Mouse (Mus musculus): ENCODE results near the gene Foxred1. TPM values are rescaled to one million over a fixed set of nuclear protein-coding genes. Genes with fewer than 3 reads are reported as not detected.

Foxred1 gene
- polyA plus RNA-seq, 1 experiment from 2014 or later: 21.3 TPM

GRCm38 (mm10) chr9:35211573-35212511 lies 987 bp upstream of the Foxred1 start:
- Histone ChIP-seq H3K27me3 (no peaks in the 10 kb centered on the region), H3K9me3 (replicated peaks) (no peaks in the 10 kb centered on the region), H3K27ac (replicated peaks) (peak overlapping the region; percentile 78), H3K4me2 (peak overlapping the region; percentile 86), H3K4me3 (replicated peaks) (peak overlapping the region; percentile 94), H3K9ac (peak overlapping the region; percentile 81), H3K36me3 (replicated peaks) (peaks cover 66% of the 10 kb centered on the region), H3K4me1 (replicated peaks) (peaks cover 26% of the 10 kb centered on the region)
- WGBS (ENCODE audit: insufficient replicate concordance): 28% methylated on average over 26 of the region's 26 CpGs
- no peak for ATAC-seq (ENCODE audit: insufficient read depth)

- peaks cover 38% of the 10 kb centered on the region for H3K4me1 ChIP-seq (replicated peaks)
- WGBS (ENCODE audit: insufficient replicate concordance): 83% methylated on average over 2 of the region's 2 CpGs
- H3K4me3 ChIP-seq (replicated peaks): no peak overlapping the region
- H3K27ac ChIP-seq (replicated peaks): no peak overlapping the region
- no peaks in the 10 kb centered on the region for H3K9me3 ChIP-seq (replicated peaks)
- peaks cover 46% of the 10 kb centered on the region for H3K36me3 ChIP-seq (replicated peaks)
- H3K27me3 ChIP-seq: no peaks in the 10 kb centered on the region
- no peak overlapping the region for H3K4me2 ChIP-seq
- no peak overlapping the region for H3K9ac ChIP-seq
- no peak for ATAC-seq (ENCODE audit: insufficient read depth)
These were observed 6.4 kb downstream of the Foxred1 start for GRCm38 (mm10) chr9:35204421-35204820.

GRCm38 (mm10) chr9:35203536-35203935 lies 7.3 kb downstream of the Foxred1 start:
- no peak overlapping the region for H3K27ac ChIP-seq (replicated peaks)
- no peaks in the 10 kb centered on the region for H3K27me3 ChIP-seq
- H3K4me2 ChIP-seq: no peak overlapping the region
- no peak overlapping the region for H3K4me3 ChIP-seq (replicated peaks)
- WGBS (ENCODE audit: insufficient replicate concordance): 29% methylated on average over 3 of the region's 3 CpGs
- no peaks in the 10 kb centered on the region for H3K9me3 ChIP-seq (replicated peaks)
- peaks cover 42% of the 10 kb centered on the region for H3K36me3 ChIP-seq (replicated peaks)
- ATAC-seq (ENCODE audit: insufficient read depth): no peak
- H3K9ac ChIP-seq: no peak overlapping the region
- peaks cover 42% of the 10 kb centered on the region for H3K4me1 ChIP-seq (replicated peaks)

- H3K4me1 ChIP-seq (replicated peaks): peaks cover 45% of the 10 kb centered on the region
- no peaks in the 10 kb centered on the region for H3K9me3 ChIP-seq (replicated peaks)
- peaks cover 12% of the 10 kb centered on the region for H3K36me3 ChIP-seq (replicated peaks)
- H3K4me3 ChIP-seq (replicated peaks): peak overlapping the region; percentile 73
- H3K4me2 ChIP-seq: peak overlapping the region; percentile 91
- 16% methylated on average over 9 of the region's 9 CpGs for WGBS (ENCODE audit: insufficient replicate concordance)
- no peaks in the 10 kb centered on the region for H3K27me3 ChIP-seq
- H3K9ac ChIP-seq: peak overlapping the region; percentile 73
- H3K27ac ChIP-seq (replicated peaks): peak overlapping the region; percentile 74; the same call in 1 of the 2 replicates
- peak; percentile 44 for ATAC-seq (ENCODE audit: insufficient read depth)
These were observed 10.3 kb downstream of the Foxred1 start for GRCm38 (mm10) chr9:35200529-35201060.

GRCm38 (mm10) chr9:35199772-35200471 lies 10.9 kb downstream of the Foxred1 start, which contains the start of the genes Srpr and Tirap:
Gene Srpr, plus strand, starts transcription at chr9:35200175.
Gene Tirap, minus strand, starts transcription at chr9:35200291.
- Histone ChIP-seq H3K27ac (replicated peaks) (peak within 1 kb of the TSS; percentile 74), H3K4me3 (replicated peaks) (peak within 1 kb of the TSS; percentile 73), H3K4me1 (replicated peaks) (peaks cover 45% of the 10 kb centered on the region), H3K4me2 (peak within 1 kb of the TSS; percentile 91), H3K27me3 (no peaks in the 10 kb centered on the region), H3K9ac (peak within 1 kb of the TSS; percentile 73), H3K9me3 (replicated peaks) (no peaks in the 10 kb centered on the region), H3K36me3 (replicated peaks) (peaks cover 6% of the 10 kb centered on the region)
- peak; percentile 88 for ATAC-seq (ENCODE audit: insufficient read depth)
- under 1% methylated on average over 44 of the region's 44 CpGs for whole genome bisulfite sequencing (ENCODE audit: insufficient replicate concordance)

- Histone ChIP-seq H3K4me1 (replicated peaks) (peaks cover 45% of the 10 kb centered on the region), H3K9ac (peak overlapping the region; percentile 73), H3K4me3 (replicated peaks) (peak overlapping the region; percentile 73), H3K9me3 (replicated peaks) (no peaks in the 10 kb centered on the region), H3K36me3 (replicated peaks) (no peaks in the 10 kb centered on the region), H3K4me2 (peak overlapping the region; percentile 91), H3K27me3 (no peaks in the 10 kb centered on the region), H3K27ac (replicated peaks) (peak overlapping the region; percentile 74)
- peak; percentile 43 for ATAC-seq (ENCODE audit: insufficient read depth)
- WGBS (ENCODE audit: insufficient replicate concordance): 21% methylated on average over 18 of the region's 18 CpGs
These were observed 11.7 kb downstream of the Foxred1 start for GRCm38 (mm10) chr9:35198945-35199771.

- Histone ChIP-seq H3K4me1 (replicated peaks) (peaks cover 40% of the 10 kb centered on the region), H3K27me3 (no peaks in the 10 kb centered on the region), H3K27ac (replicated peaks) (0 out of 2 replicates have a peak overlapping the region, but pooled peaks have one; percentile 74), H3K4me3 (replicated peaks) (peak overlapping the region; percentile 73; the same call in 1 of the 2 replicates), H3K9ac (no peak overlapping the region), H3K4me2 (peak overlapping the region; percentile 91), H3K36me3 (replicated peaks) (no peaks in the 10 kb centered on the region), H3K9me3 (replicated peaks) (no peaks in the 10 kb centered on the region)
- WGBS (ENCODE audit: insufficient replicate concordance): 75% methylated on average over 10 of the region's 10 CpGs
- no peak for ATAC-seq (ENCODE audit: insufficient read depth)
These were observed 12.5 kb downstream of the Foxred1 start for GRCm38 (mm10) chr9:35198351-35198750.

GRCm38 (mm10) chr9:35197625-35198024 lies 13.2 kb downstream of the Foxred1 start:
- Histone ChIP-seq H3K4me1 (replicated peaks) (peaks cover 35% of the 10 kb centered on the region), H3K36me3 (replicated peaks) (no peaks in the 10 kb centered on the region), H3K9ac (no peak overlapping the region), H3K9me3 (replicated peaks) (no peaks in the 10 kb centered on the region), H3K27ac (replicated peaks) (no peak overlapping the region), H3K4me2 (no peak overlapping the region), H3K4me3 (replicated peaks) (no peak overlapping the region), H3K27me3 (no peaks in the 10 kb centered on the region)
- ATAC-seq (ENCODE audit: insufficient read depth): no peak
- WGBS (ENCODE audit: insufficient replicate concordance): 77% methylated on average over 3 of the region's 3 CpGs

- ATAC-seq (ENCODE audit: insufficient read depth): no peak
- H3K9me3 ChIP-seq (replicated peaks): no peaks in the 10 kb centered on the region
These were observed 16.8 kb downstream of the Foxred1 start for GRCm38 (mm10) chr9:35194048-35194447.

GRCm38 (mm10) chr9:35192983-35193542 lies 17.8 kb downstream of the Foxred1 start:
- Histone ChIP-seq H3K27me3 (no peaks in the 10 kb centered on the region), H3K9ac (no peak overlapping the region), H3K4me3 (replicated peaks) (no peak overlapping the region), H3K36me3 (replicated peaks) (peaks cover 33% of the 10 kb centered on the region), H3K4me2 (no peak overlapping the region), H3K27ac (replicated peaks) (no peak overlapping the region), H3K4me1 (replicated peaks) (no peaks in the 10 kb centered on the region), H3K9me3 (replicated peaks) (no peaks in the 10 kb centered on the region)
- ATAC-seq (ENCODE audit: insufficient read depth): no peak
- 76% methylated on average over 11 of the region's 11 CpGs for WGBS (ENCODE audit: insufficient replicate concordance)

More at GRCm38 (mm10) chr9:35194048-35194447, 16.8 kb downstream of the Foxred1 start:
- peaks cover 8% of the 10 kb centered on the region for H3K4me1 ChIP-seq (replicated peaks)
- H3K36me3 ChIP-seq (replicated peaks): peaks cover 26% of the 10 kb centered on the region
- no peak overlapping the region for H3K4me3 ChIP-seq (replicated peaks)
- H3K9ac ChIP-seq: no peak overlapping the region
- no peaks in the 10 kb centered on the region for H3K27me3 ChIP-seq
- no peak overlapping the region for H3K27ac ChIP-seq (replicated peaks)
- 60% methylated on average over 3 of the region's 3 CpGs for WGBS (ENCODE audit: insufficient replicate concordance)
- H3K4me2 ChIP-seq: no peak overlapping the region
